Mouse (Mus musculus) liver, postnatal 0 days (tissue): ENCODE results near the gene Tcl1.

Experiments used
- CTCF ChIP-seq: sonication (generic); IDR thresholded peaks from 2 replicates; pipeline ENCODE4 v1.5.1; 2016; ENCODE audit warnings: antibody characterized with exemption, low read depth
- EP300 ChIP-seq: IDR thresholded peaks from 2 replicates; pipeline ENCODE4 v1.6.1; 2016; ENCODE audit warnings: antibody characterized with exemption, low read depth, mild to moderate bottlenecking

GRCm38 (mm10) chr12:105209231-105209630 lies 13.4 kb downstream of the Tcl1 start:
- TF ChIP-seq CTCF (no peak), EP300 (no peak)
